Mouse (Mus musculus) liver, postnatal 0 days (tissue): Measurements from ENCODE around the gene Fshb. TPM values are rescaled to one million over a fixed set of nuclear protein-coding genes. Genes with fewer than 3 reads are reported as not detected.

Experiments
- ATAC-seq: fragments of 200-750 bp; cut with Nextera tagmentation; 2 replicates; pipeline ENCODE4 v1.8.0; 2017; ENCODE audit warnings: mild to moderate bottlenecking, moderate library complexity
- DNase-seq: peaks from one replicate; pipeline ENCODE4 v3.0.0-alpha.2; 2016
- H3K27ac ChIP-seq: fragments of 300-500 bp; sonication (generic); 2 replicates; pipeline ENCODE4 v1.5.1; 2014; ENCODE audit warnings: antibody characterized with exemption, moderate library complexity, mild to moderate bottlenecking, low read depth
- H3K27me3 ChIP-seq: fragments of 300-500 bp; sonication (generic); 2 replicates; pipeline ENCODE4 v1.6.1; 2014; ENCODE audit warnings: low read length, control low read depth, mixed read lengths; ENCODE audit not compliant: insufficient read depth
- H3K36me3 ChIP-seq: fragments of 300-500 bp; sonication (generic); replicated peaks from 2 replicates; pipeline ENCODE4 v1.6.1; 2014; ENCODE audit warnings: mild to moderate bottlenecking, control low read depth, low read length, moderate library complexity, mixed read lengths; ENCODE audit not compliant: insufficient read depth
- H3K4me1 ChIP-seq: fragments of 300-500 bp; sonication (generic); 2 replicates; pipeline ENCODE4 v1.6.1; 2014; ENCODE audit warnings: antibody characterized with exemption, mild to moderate bottlenecking, control low read depth; ENCODE audit not compliant: insufficient read depth
- H3K4me2 ChIP-seq: fragments of 300-500 bp; sonication (generic); 2 replicates; pipeline ENCODE4 v1.6.1; 2014; ENCODE audit warnings: low read depth, mild to moderate bottlenecking, low read length, moderate library complexity, mixed read lengths
- H3K4me3 ChIP-seq: fragments of 300-500 bp; sonication (generic); 2 replicates; pipeline ENCODE4 v1.5.1; 2014; ENCODE audit warnings: low read depth, low read length
- H3K9ac ChIP-seq: fragments of 300-500 bp; sonication (generic); replicated peaks from 2 replicates; pipeline ENCODE4 v1.6.1; 2014; ENCODE audit warnings: mild to moderate bottlenecking, moderate library complexity
- H3K9me3 ChIP-seq: fragments of 300-500 bp; sonication (generic); 2 replicates; pipeline ENCODE4 v1.6.1; 2016; ENCODE audit warnings: mild to moderate bottlenecking, control low read depth, low read length, mixed read lengths
- CTCF ChIP-seq: sonication (generic); IDR thresholded peaks from 2 replicates; pipeline ENCODE4 v1.5.1; 2016; ENCODE audit warnings: antibody characterized with exemption, low read depth
- EP300 ChIP-seq: IDR thresholded peaks from 2 replicates; pipeline ENCODE4 v1.6.1; 2016; ENCODE audit warnings: antibody characterized with exemption, low read depth, mild to moderate bottlenecking
- WGBS: fragments of 180-500 bp; shearing (Covaris S2); extraction: QIAGEN DNeasy Blood & Tissue Kit; methylation state at CpG from one replicate; pipeline ENCODE4 v1.1.7; 2014; ENCODE audit not compliant: insufficient replicate concordance; 5-methylcytosine and 5-hydroxymethylcytosine counted together
- polyA plus RNA-seq: library from polyadenylated mRNA; unstranded; fragments of >200 nt; fragmentation: Nextera tagmentation; extraction: Ambion mirVana; gene quantifications from 2 replicates; pipeline ENCODE4 v1.2.1, GENCODE M21; 2015

Gene Fshb
- polyA plus RNA-seq, 1 experiment from 2014 or later = not detected

GRCm38 (mm10) chr2:107006378-107006777, 53.1 kb downstream of the Fshb start:
- Histone ChIP-seq H3K9ac (no peak overlapping the region), H3K4me2 (no peak overlapping the region), H3K36me3 (no peaks in the 10 kb centered on the region), H3K4me1 (no peaks in the 10 kb centered on the region), H3K4me3 (no peak overlapping the region), H3K27me3 (no peaks in the 10 kb centered on the region), H3K27ac (no peak overlapping the region), H3K9me3 (no peaks in the 10 kb centered on the region)
- TF ChIP-seq CTCF = no peak
- no peak for TF ChIP-seq EP300
- DNase-seq = no peak
- ATAC-seq = no peak
- 75% methylated on average over 3 of the region's 3 CpGs for WGBS

Other genes with a start within 250 kb of the Fshb start
- 6.9 and 8.5 TPM in 2 replicates for gene Arl14ep, start 85.2 kb downstream of the Fshb start, polyA plus RNA-seq
- gene Kcna4, start 231.0 kb upstream of the Fshb start, polyA plus RNA-seq = 0.02 TPM in 1 of 2 replicates, not detected in the other